Mouse (Mus musculus): Measurements from ENCODE around the gene Tmie. TPM values are rescaled to one million over a fixed set of nuclear protein-coding genes. Genes with fewer than 3 reads are reported as not detected.
"Not testable (repeated sequence)": the region's sequence is repeated elsewhere in the genome, so short reads cannot be mapped to it uniquely, and the experiment has no call there.

Gene Tmie
- polyA plus RNA-seq, 1 experiment, result 0.02 TPM

- Histone ChIP-seq H3K79me2 (ENCODE audit: control insufficient read depth, insufficient read depth) (no peaks in the 10 kb centered on the region), H3K27me3 (ENCODE audit: control insufficient read depth, insufficient read depth, insufficient read length) (peaks cover 43% of the 10 kb centered on the region), H3K4me2 (ENCODE audit: low read depth) (no peak overlapping the region), H3K36me3 (ENCODE audit: control insufficient read depth, insufficient read depth) (no peaks in the 10 kb centered on the region), H3ac (ENCODE audit: control insufficient read depth, insufficient read length) (no peak overlapping the region), H3K4me3 (no peak overlapping the region)
- TF ChIP-seq TCF3 (IDR thresholded peaks at IDR 0.05; ENCODE audit: insufficient read length, low read depth) (no peak), E2F4 (IDR thresholded peaks at IDR 0.05; ENCODE audit: insufficient read depth) (no peak)
Measured at GRCm38 (mm10) chr9:110825832-110826231, 54.1 kb downstream of the Tmie start.

- H3K27me3 ChIP-seq (ENCODE audit: control insufficient read depth, insufficient read depth, insufficient read length), result peaks cover 43% of the 10 kb centered on the region
- no peak overlapping the region for H3K4me3 ChIP-seq
- H3K4me2 ChIP-seq (ENCODE audit: low read depth), result no peak overlapping the region
- H3K36me3 ChIP-seq (ENCODE audit: control insufficient read depth, insufficient read depth), result no peaks in the 10 kb centered on the region
- no peaks in the 10 kb centered on the region for H3K79me2 ChIP-seq (ENCODE audit: control insufficient read depth, insufficient read depth)
- no peak overlapping the region for H3ac ChIP-seq (ENCODE audit: control insufficient read depth, insufficient read length)
- TF ChIP-seq E2F4 (IDR thresholded peaks at IDR 0.05; ENCODE audit: insufficient read depth), result no peak
- TF ChIP-seq POLR2AphosphoS2 (IDR thresholded peaks at IDR 0.05; ENCODE audit: insufficient read length, low read depth), result no peak
- no peak for TF ChIP-seq REST (IDR thresholded peaks at IDR 0.05; ENCODE audit: insufficient read depth, insufficient read length)
- TF ChIP-seq SRF (IDR thresholded peaks at IDR 0.05; ENCODE audit: control insufficient read depth, insufficient read length, low read depth), result no peak
- no peak for TF ChIP-seq MYOG (IDR thresholded peaks at IDR 0.05; ENCODE audit: control insufficient read depth in 1 of 3, insufficient read depth in 1 of 3, insufficient read length in 2 of 3, low read depth in 2 of 3)
- TF ChIP-seq TCF3 (IDR thresholded peaks at IDR 0.05; ENCODE audit: insufficient read length, low read depth), result no peak
- no peak for TF ChIP-seq TCF12 (IDR thresholded peaks at IDR 0.05; ENCODE audit: insufficient read depth, poor library complexity, severe bottlenecking)
- TF ChIP-seq CEBPB (IDR thresholded peaks at IDR 0.05; ENCODE audit: insufficient read depth, poor library complexity, severe bottlenecking), result no peak
- no peak for TF ChIP-seq MYOD1 (IDR thresholded peaks at IDR 0.05; ENCODE audit: control insufficient read depth in 1 of 3, insufficient read length in 2 of 3, low read depth in 2 of 3)
- no peak for TF ChIP-seq MAX (IDR thresholded peaks at IDR 0.05; ENCODE audit: low read depth)
- no peak for TF ChIP-seq POLR2A (IDR thresholded peaks at IDR 0.05; ENCODE audit: insufficient read length, low read depth)
- TF ChIP-seq USF1 (IDR thresholded peaks at IDR 0.05; ENCODE audit: low read depth), result no peak
Measured at GRCm38 (mm10) chr9:110825426-110825825, 54.5 kb downstream of the Tmie start.

GRCm38 (mm10) chr9:110821436-110821835, 58.5 kb downstream of the Tmie start:
- no peak overlapping the region for H3K4me2 ChIP-seq (ENCODE audit: low read depth)
- no peak overlapping the region for H3K4me3 ChIP-seq
- H3K27me3 ChIP-seq (ENCODE audit: control insufficient read depth, insufficient read depth, insufficient read length), result peaks cover 41% of the 10 kb centered on the region
- H3K79me2 ChIP-seq (ENCODE audit: control insufficient read depth, insufficient read depth), result no peaks in the 10 kb centered on the region
- no peaks in the 10 kb centered on the region for H3K36me3 ChIP-seq (ENCODE audit: control insufficient read depth, insufficient read depth)
- H3ac ChIP-seq (ENCODE audit: control insufficient read depth, insufficient read length), result no peak overlapping the region
- no peak for TF ChIP-seq REST (IDR thresholded peaks at IDR 0.05; ENCODE audit: insufficient read depth, insufficient read length)

- peaks cover 44% of the 10 kb centered on the region for H3K27me3 ChIP-seq (ENCODE audit: control insufficient read depth, insufficient read depth, insufficient read length)
- H3ac ChIP-seq (ENCODE audit: control insufficient read depth, insufficient read length); H3K4me3 ChIP-seq; H3K79me2 ChIP-seq (ENCODE audit: control insufficient read depth, insufficient read depth); H3K36me3 ChIP-seq (ENCODE audit: control insufficient read depth, insufficient read depth); H3K4me2 ChIP-seq (ENCODE audit: low read depth): not testable (repeated sequence)
Measured at GRCm38 (mm10) chr9:110820546-110820945, 59.4 kb downstream of the Tmie start.

Other genes with a start within 250 kb of the Tmie start
- gene Nbeal2, start 226.0 kb downstream of the Tmie start, polyA plus RNA-seq (2012; fragmentation: generic; extraction: Trizol), result 3.3 TPM
- 59.2 TPM for gene Ccdc12, start 223.6 kb downstream of the Tmie start, polyA plus RNA-seq (2012; fragmentation: generic; extraction: Trizol)
- 0.22 TPM for gene Myl3, start 138.3 kb downstream of the Tmie start, polyA plus RNA-seq (2012; fragmentation: generic; extraction: Trizol)
- 0.20 TPM for gene Pth1r, start 133.0 kb downstream of the Tmie start, polyA plus RNA-seq (2012; fragmentation: generic; extraction: Trizol)
- gene Prss42, start 81.9 kb downstream of the Tmie start, polyA plus RNA-seq (2012; fragmentation: generic; extraction: Trizol), result not detected
- gene Prss44, start 66.1 kb downstream of the Tmie start, polyA plus RNA-seq (2012; fragmentation: generic; extraction: Trizol), result not detected
- not detected for gene Prss43, start 53.4 kb downstream of the Tmie start, polyA plus RNA-seq (2012; fragmentation: generic; extraction: Trizol)
- gene Prss45, start 45.5 kb downstream of the Tmie start, polyA plus RNA-seq (2012; fragmentation: generic; extraction: Trizol), result not detected
- gene Prss46, start 35.6 kb downstream of the Tmie start, polyA plus RNA-seq (2012; fragmentation: generic; extraction: Trizol), result 0.11 TPM
- gene Prss50, start 22.1 kb downstream of the Tmie start, polyA plus RNA-seq (2012; fragmentation: generic; extraction: Trizol), result 0.02 TPM
- 2.5 TPM for gene Als2cl, start 243 bp downstream of the Tmie start, polyA plus RNA-seq (2012; fragmentation: generic; extraction: Trizol)
- gene Fam240a, start 36.7 kb upstream of the Tmie start, polyA plus RNA-seq (2012; fragmentation: generic; extraction: Trizol), result not detected
- not detected for gene Tdgf1, start 66.0 kb upstream of the Tmie start, polyA plus RNA-seq (2012; fragmentation: generic; extraction: Trizol)
- gene Lrrc2, start 71.4 kb upstream of the Tmie start, polyA plus RNA-seq (2012; fragmentation: generic; extraction: Trizol), result 0.49 TPM
- gene Rtp3, start 110.5 kb upstream of the Tmie start, polyA plus RNA-seq (2012; fragmentation: generic; extraction: Trizol), result not detected
- gene Ltf, start 139.2 kb upstream of the Tmie start, polyA plus RNA-seq (2012; fragmentation: generic; extraction: Trizol), result not detected
- gene Ccrl2, start 177.4 kb upstream of the Tmie start, polyA plus RNA-seq (2012; fragmentation: generic; extraction: Trizol), result 0.12 TPM
- 27.8 TPM for gene Lrrfip2, start 237.5 kb upstream of the Tmie start, polyA plus RNA-seq (2012; fragmentation: generic; extraction: Trizol)